Mouse (Mus musculus) Muller cell, postnatal 12 days (primary cell): ENCODE data around the gene Rrp7a.
A peak's percentile ranks its signal among the peaks of the same experiment; 100 is the strongest.
"Not testable (repeated sequence)": the region's sequence is repeated elsewhere in the genome, so short reads cannot be mapped to it uniquely, and the experiment has no call there.

Experiments
- DNase-seq: peaks from one replicate; pipeline ENCODE4 v3.0.0-alpha.2; 2015; ENCODE audit errors: inconsistent ontology term

Rrp7a gene

DNA sequence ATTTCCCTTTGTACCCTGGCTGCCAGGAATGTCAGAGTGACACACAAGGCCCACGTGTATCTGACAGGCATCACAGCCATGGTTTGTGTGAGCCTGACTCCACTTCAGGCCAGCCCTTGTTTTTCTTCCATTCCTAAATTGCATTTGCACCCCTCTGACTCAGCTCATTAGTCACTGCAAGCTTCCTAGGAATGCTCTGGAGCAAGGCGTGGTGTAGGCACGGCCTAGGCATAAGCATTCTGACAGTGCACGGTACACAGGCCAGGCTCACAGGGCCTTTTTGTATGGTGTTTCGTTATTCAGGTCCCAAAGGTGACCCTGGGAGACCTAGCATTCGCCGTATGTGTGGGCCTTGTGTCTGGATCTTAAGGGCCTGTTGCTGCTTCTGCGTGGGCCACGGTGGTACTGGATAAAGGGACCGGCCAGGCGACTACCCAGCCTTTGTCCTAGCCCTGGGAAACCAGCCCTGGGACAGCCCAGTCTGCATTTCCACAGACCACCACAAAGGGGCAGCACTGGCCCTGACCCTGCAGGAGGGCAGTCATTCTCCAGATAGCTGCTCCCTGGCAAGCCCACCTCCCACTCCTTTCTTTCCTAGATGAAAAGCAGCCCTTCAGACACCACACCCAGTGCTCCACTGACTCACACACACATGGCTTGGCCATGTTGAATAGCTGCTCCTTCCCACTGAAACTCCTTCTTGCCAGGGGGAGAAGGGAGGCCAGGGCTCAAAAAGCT, 34.5 kb upstream of the Rrp7a start:
- DNase-seq: peak; percentile 90

GRCm38 (mm10) chr15:83155672-83156419, 33.2 kb upstream of the Rrp7a start:
- DNase-seq: no peak

- DNase-seq: no peak
Measured at GRCm38 (mm10) chr15:83154309-83154708, 31.7 kb upstream of the Rrp7a start.

- DNase-seq: no peak
Measured at GRCm38 (mm10) chr15:83150694-83151093, 28.1 kb upstream of the Rrp7a start.

GRCm38 (mm10) chr15:83150073-83150442, 27.5 kb upstream of the Rrp7a start:
- no peak for DNase-seq

GRCm38 (mm10) chr15:83149196-83150072, 26.8 kb upstream of the Rrp7a start, which contains the start of gene Poldip3:
Poldip3 (minus strand) TSS chr15:83149384.
- peak; percentile 99 for DNase-seq

- no peak for DNase-seq
Measured at GRCm38 (mm10) chr15:83148801-83149195, 26.2 kb upstream of the Rrp7a start.

GRCm38 (mm10) chr15:83148395-83148794, 25.8 kb upstream of the Rrp7a start:
- no peak for DNase-seq

GRCm38 (mm10) chr15:83145541-83145940, 22.9 kb upstream of the Rrp7a start:
- no peak for DNase-seq

- DNase-seq: peak; percentile 91
Measured at GRCm38 (mm10) chr15:83142861-83143260, 20.3 kb upstream of the Rrp7a start.

DNA sequence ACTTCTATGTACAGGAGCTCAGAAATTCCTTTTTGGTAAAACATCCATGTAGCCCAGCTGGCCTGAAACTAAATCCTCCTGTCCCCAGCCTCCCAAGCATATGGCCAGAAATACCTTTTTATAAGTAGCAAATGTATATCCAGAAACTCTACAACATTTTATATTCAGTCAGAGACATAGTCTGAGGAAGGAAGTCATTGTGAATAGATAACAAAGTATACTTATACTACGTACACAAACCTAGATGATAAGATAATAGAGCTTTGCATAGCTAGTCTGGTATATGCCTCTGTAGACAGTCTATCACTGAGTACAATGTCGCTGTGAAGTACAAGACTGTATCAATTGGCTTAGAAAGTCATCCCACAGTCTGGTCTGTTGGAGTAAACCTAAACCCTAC, 13.1 kb upstream of the Rrp7a start:
- no peak for DNase-seq

GRCm38 (mm10) chr15:83134671-83135070, 12.1 kb upstream of the Rrp7a start:
- DNase-seq: no peak

GRCm38 (mm10) chr15:83129530-83130231, 7.1 kb upstream of the Rrp7a start:
- DNase-seq: no peak

- not testable (repeated sequence) for DNase-seq
Measured at GRCm38 (mm10) chr15:83127037-83127436, 4.4 kb upstream of the Rrp7a start.

DNA sequence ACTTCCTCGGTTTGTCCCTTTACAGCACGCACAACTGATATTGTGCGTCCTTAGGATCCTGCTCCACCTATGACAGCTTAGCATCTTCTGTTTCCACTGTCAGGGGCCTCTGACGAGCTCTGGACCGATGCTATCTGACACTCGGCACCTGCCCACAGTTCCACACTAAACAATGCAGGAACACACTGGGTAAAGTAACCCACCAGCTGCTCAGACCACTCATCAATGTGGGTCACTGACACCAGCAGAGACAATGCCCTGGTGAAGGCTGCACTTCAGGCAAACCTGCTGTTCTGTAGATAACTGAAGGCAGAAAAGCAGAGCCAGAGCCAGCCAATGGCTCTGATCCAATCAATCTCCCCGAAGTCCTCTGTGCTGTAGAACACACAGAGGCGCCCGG, 4.0 kb upstream of the Rrp7a start:
- DNase-seq: no peak

DNA sequence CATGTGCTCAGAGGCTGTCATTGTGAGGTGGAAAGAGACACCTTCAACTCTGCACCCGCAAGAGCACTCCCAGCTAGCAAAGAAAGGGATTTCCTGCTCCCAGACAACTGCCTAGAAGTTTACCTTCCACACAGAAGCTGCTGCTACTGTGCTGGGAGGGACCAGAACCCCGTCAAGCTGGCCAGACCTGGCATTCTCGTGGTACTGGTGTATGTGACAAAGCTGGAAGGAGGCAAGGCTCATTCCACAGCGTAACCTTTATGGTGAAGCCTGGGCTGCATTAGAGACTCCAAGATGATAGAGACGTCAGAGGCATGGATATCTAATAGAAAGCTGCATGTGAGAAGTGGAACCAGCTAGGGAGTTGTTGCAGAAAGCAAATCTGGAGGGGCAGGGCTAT, 2.0 kb upstream of the Rrp7a start:
- no peak for DNase-seq

- peak; percentile 83 for DNase-seq
Measured at GRCm38 (mm10) chr15:83121709-83122565, 664 bp downstream of the Rrp7a start.

DNA sequence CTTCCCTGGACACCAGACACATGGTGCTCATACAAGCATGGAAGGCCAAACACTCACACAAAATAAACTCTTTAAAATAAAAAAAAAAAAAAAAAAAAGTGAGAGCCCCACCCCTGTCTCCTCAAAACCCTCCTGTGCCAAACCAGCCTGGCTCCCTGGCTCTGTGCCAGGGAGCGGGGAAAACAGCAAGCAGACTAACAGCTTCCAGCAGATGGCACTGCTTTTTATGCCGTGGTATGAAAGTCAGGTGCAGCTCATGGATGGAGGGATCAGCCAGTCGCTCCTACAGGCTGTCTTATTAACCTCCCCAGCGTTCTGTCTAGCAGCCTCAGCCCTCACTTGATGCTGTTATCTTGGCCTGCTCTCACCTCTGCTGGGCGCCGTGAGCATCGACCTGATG, 4.2 kb downstream of the Rrp7a start:
- DNase-seq: peak; percentile 80

DNA sequence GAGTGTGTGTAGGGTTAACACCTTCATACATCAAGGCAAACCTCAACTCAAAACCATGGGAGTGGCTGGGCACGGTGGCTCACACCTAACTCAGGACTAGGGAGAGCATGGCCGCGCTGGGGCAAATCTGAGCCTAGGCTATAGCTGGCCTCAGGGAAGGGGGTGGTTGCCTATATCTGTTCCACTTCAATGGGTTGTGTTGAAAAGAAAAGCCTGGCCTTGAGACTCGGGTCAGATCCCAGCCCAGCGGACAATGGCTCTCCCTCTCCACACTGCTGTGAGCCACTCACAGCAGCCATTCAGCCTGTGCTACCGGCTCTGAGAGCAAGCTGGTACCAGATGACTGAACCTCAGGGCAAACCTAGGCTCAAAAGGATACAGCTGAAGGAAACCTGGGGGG, 7.5 kb downstream of the Rrp7a start:
- no peak for DNase-seq

GRCm38 (mm10) chr15:83114106-83114505, 8.5 kb downstream of the Rrp7a start:
- DNase-seq: no peak

GRCm38 (mm10) chr15:83112898-83113297, 9.7 kb downstream of the Rrp7a start:
- peak; percentile 66 for DNase-seq
